10 mouse cellular contexts compared by ENCODE assay signal in the genomic region with DNA sequence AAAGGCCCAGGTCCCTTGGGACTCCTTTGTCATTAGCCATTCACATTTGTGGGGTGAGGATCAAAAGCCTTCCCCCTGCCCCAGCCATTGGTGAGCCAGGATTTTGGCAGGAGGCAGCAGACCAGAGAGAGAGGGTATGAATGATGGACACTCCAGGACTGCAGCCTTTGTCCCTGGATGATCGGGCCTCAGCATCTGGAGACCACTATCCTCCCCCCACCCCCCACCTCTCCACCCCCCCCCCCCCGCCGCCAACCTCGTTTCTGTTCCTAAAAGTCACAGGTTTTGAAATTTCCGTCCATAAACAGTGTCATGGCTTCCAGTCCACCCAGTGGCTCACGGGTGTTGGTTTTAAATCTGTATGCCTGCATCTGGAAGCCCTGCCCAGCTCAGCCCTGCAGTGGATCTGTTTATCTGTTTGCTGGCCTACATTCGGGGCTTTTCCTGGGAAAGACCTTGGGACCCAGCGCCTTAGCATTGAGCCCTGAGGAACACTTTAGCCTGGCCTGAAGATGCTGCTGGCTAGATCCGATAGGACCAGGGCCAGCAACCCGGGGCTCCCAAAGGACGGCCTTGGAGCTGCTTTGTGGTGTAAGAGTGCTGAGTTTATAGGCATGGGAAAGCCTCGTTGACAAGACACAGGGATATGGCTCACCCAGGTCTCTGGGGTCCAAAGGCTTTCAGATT. TPM values are rescaled to one million over a fixed set of nuclear protein-coding genes. Genes with fewer than 3 reads are reported as not detected.
DNase-seq lines count a peak whose midpoint lies in the region; ATAC-seq and TF ChIP-seq lines count a peak whose summit lies in the region.
"Had no signal": no experiment of that assay in that cellular context is flagged by ENCODE, and none has a peak within 500 bp of the region (broad histone marks: within the 10 kb centered on the region; RNA-seq: fewer than 3 reads in every experiment).

No protein-coding gene starts in this region.

- H3K9ac ChIP-seq in forebrain, embryonic 11.5 days (ENCODE audit: low read length), result peak overlapping the region; percentile 16; the same call in 1 of the 2 replicates
- H3K9ac ChIP-seq in hindbrain, postnatal 0 days (replicated peaks; ENCODE audit: low read length), result no peak overlapping the region
- 0 out of 2 replicates have a peak overlapping the region, but pooled peaks have one; percentile 10 for H3K9ac ChIP-seq in neural tube, embryonic 15.5 days (replicated peaks)
- H3K9ac ChIP-seq: liver, embryonic 13.5 days had no signal

- WGBS in forebrain, embryonic 11.5 days, result 41% methylated on average over 12 of the region's 12 CpGs
- 27% methylated on average over 12 of the region's 12 CpGs for WGBS in hindbrain, postnatal 0 days
- WGBS in neural tube, embryonic 15.5 days, result 34% methylated on average over 12 of the region's 12 CpGs

- intact Hi-C loops in left cerebral cortex, postnatal 4 days (cut with DNase I), result no loop called here
- intact Hi-C loops in left cerebral cortex, adult 2 months (cut with DNase I), result no loop called here

- peak; percentile 43 for DNase-seq in left cerebral cortex, postnatal 4 days
- no peak for DNase-seq in left cerebral cortex, adult 2 months (ENCODE audit: extremely low spot score in 1 of 2, low spot score in 2 of 2)
- no peak for DNase-seq in forebrain, embryonic 11.5 days (ENCODE audit: low spot score)
- peak; percentile 54 for DNase-seq in hindbrain, postnatal 0 days (ENCODE audit: low spot score)
- no peak for DNase-seq in B cell, adult 2 months
- no peak for DNase-seq in embryo, embryonic 11 days
- DNase-seq: kidney, postnatal 4 days; liver, embryonic 13.5 days had no signal

- no peak for TF ChIP-seq CTCF in left cerebral cortex, adult 2 months (IDR thresholded peaks at IDR 0.05)
- TF ChIP-seq CTCF in hindbrain, postnatal 0 days (IDR thresholded peaks at IDR 0.05; ENCODE audit: low read depth), result no peak

- H3K36me3 ChIP-seq in forebrain, embryonic 11.5 days (ENCODE audit: control insufficient read depth, insufficient read depth, low read length), result no peaks in the 10 kb centered on the region
- H3K36me3 ChIP-seq in hindbrain, postnatal 0 days (ENCODE audit: insufficient read depth, low read length), result no peaks in the 10 kb centered on the region
- H3K36me3 ChIP-seq in neural tube, embryonic 15.5 days, result no peaks in the 10 kb centered on the region
- H3K36me3 ChIP-seq: liver, embryonic 13.5 days had no signal

- H3K27me3 ChIP-seq in forebrain, embryonic 11.5 days (ENCODE audit: control insufficient read depth, insufficient read depth, low read length), result no peaks in the 10 kb centered on the region
- no peaks in the 10 kb centered on the region for H3K27me3 ChIP-seq in hindbrain, postnatal 0 days (ENCODE audit: insufficient read depth, low read length)
- H3K27me3 ChIP-seq in neural tube, embryonic 15.5 days (replicated peaks), result no peaks in the 10 kb centered on the region
- H3K27me3 ChIP-seq: liver, embryonic 13.5 days had no signal

- H3K27ac ChIP-seq in left cerebral cortex, adult 2 months, result no peak overlapping the region
- peak overlapping the region; percentile 48; the same call in 1 of the 2 replicates for H3K27ac ChIP-seq in forebrain, embryonic 11.5 days (ENCODE audit: low read depth, low read length)
- H3K27ac ChIP-seq in hindbrain, postnatal 0 days, result peak overlapping the region; percentile 55
- H3K27ac ChIP-seq in neural tube, embryonic 15.5 days (replicated peaks), result peak overlapping the region; percentile 60
- H3K27ac ChIP-seq: liver, embryonic 13.5 days had no signal

- H3K9me3 ChIP-seq in forebrain, embryonic 11.5 days (ENCODE audit: control insufficient read depth, low read length), result no peaks in the 10 kb centered on the region
- no peaks in the 10 kb centered on the region for H3K9me3 ChIP-seq in hindbrain, postnatal 0 days (ENCODE audit: low read length)
- no peaks in the 10 kb centered on the region for H3K9me3 ChIP-seq in neural tube, embryonic 15.5 days (replicated peaks)
- H3K9me3 ChIP-seq: liver, embryonic 13.5 days had no signal

- peaks cover 12% of the 10 kb centered on the region; the same call in 1 of the 2 replicates for H3K4me1 ChIP-seq in forebrain, embryonic 11.5 days (replicated peaks; ENCODE audit: control insufficient read depth, insufficient read depth, low read length)
- H3K4me1 ChIP-seq in hindbrain, postnatal 0 days (ENCODE audit: insufficient read depth, low read length), result peaks cover 21% of the 10 kb centered on the region; the same call in 1 of the 2 replicates
- peaks cover 38% of the 10 kb centered on the region for H3K4me1 ChIP-seq in neural tube, embryonic 15.5 days

- no peak overlapping the region for H3K4me2 ChIP-seq in forebrain, embryonic 11.5 days (ENCODE audit: low read depth, low read length, severe bottlenecking)
- no peak overlapping the region for H3K4me2 ChIP-seq in hindbrain, postnatal 0 days (ENCODE audit: low read depth, low read length)
- H3K4me2 ChIP-seq in neural tube, embryonic 15.5 days, result no peak overlapping the region
- H3K4me2 ChIP-seq: liver, embryonic 13.5 days had no signal

- no peak overlapping the region for H3K4me3 ChIP-seq in left cerebral cortex, adult 2 months
- no peak overlapping the region for H3K4me3 ChIP-seq in forebrain, embryonic 11.5 days (ENCODE audit: low read depth, low read length)
- no peak overlapping the region for H3K4me3 ChIP-seq in hindbrain, postnatal 0 days (ENCODE audit: low read length)
- no peak overlapping the region for H3K4me3 ChIP-seq in neural tube, embryonic 15.5 days (replicated peaks)
- H3K4me3 ChIP-seq: liver, embryonic 13.5 days had no signal

- no peak for ATAC-seq in forebrain, embryonic 11.5 days (replicated peaks; ENCODE audit: low FRiP score)
- peak; percentile 21; the same call in 1 of the 2 replicates for ATAC-seq in hindbrain, postnatal 0 days
- ATAC-seq in neural tube, embryonic 15.5 days (ENCODE audit: low FRiP score), result 0 out of 2 replicates have a peak, but pooled peaks have one; percentile 40
- no peak; the same call in 1 of the 2 replicates for ATAC-seq in granulocyte monocyte progenitor cell, adult 5-6 weeks (replicated peaks; ENCODE audit: poor library complexity, severe bottlenecking)

RNA-seq across cellular contexts. Expression of gene Ccdc167, which starts 14.6 kb away (rescaled TPM):
- total RNA-seq in left cerebral cortex, postnatal 4 days (2021), result 10 to 100 TPM; 11.6 to 13.5 TPM
- total RNA-seq in left cerebral cortex, adult 2 months (2021), result 10 to 100 TPM; 13.9 to 17.3 TPM
- polyA plus RNA-seq in forebrain, embryonic 11.5 days (2014; fragmentation: Nextera tagmentation; extraction: Ambion mirVana), result 13.7 and 17.0 TPM in 2 replicates
- 9.7 and 14.4 TPM in 2 replicates for total RNA-seq in hindbrain, postnatal 0 days (2014; rRNA removed)
- 9.8 and 11.3 TPM in 2 replicates for polyA plus RNA-seq in hindbrain, postnatal 0 days (2015; fragmentation: Nextera tagmentation; extraction: Ambion mirVana)
- 10.1 and 10.4 TPM in 2 replicates for polyA plus RNA-seq in neural tube, embryonic 15.5 days (2015; fragmentation: Nextera tagmentation; extraction: Ambion mirVana)
- 22.8 and 23.7 TPM in 2 replicates for total RNA-seq in granulocyte monocyte progenitor cell, adult 5-6 weeks (2014; fragmentation: Nextera tagmentation)
- 7.8 and 8.9 TPM in 2 replicates for total RNA-seq in granulocyte monocyte progenitor cell, adult 5-6 weeks (2017)

Comparison
In these comparisons a context has a peak if more than half of its experiments do, and no peak if none do; other contexts are left out.
1. DNase-seq: peak in left cerebral cortex, postnatal 4 days (single experiment) and hindbrain, postnatal 0 days (single experiment); none in left cerebral cortex, adult 2 months (0 of 2), forebrain, embryonic 11.5 days (single experiment), B cell, adult 2 months (0 of 2) and embryo, embryonic 11 days (single experiment).
2. ATAC-seq: peak in hindbrain, postnatal 0 days (single experiment) and neural tube, embryonic 15.5 days (single experiment); none in forebrain, embryonic 11.5 days (single experiment) and granulocyte monocyte progenitor cell, adult 5-6 weeks (single experiment).